18 mouse cellular contexts compared by ENCODE assay signal in genomic region chr13:74112593-74112992, GRCm38 (mm10). TPM values are rescaled to one million over a fixed set of nuclear protein-coding genes. Genes with fewer than 3 reads are reported as not detected.
"Had no signal": no experiment of that assay in that cellular context is flagged by ENCODE, and none has a peak within 500 bp of the region (broad histone marks: within the 10 kb centered on the region; RNA-seq: fewer than 3 reads in every experiment).

No protein-coding gene starts in this region.

- ATAC-seq: intestine, embryonic 16.5 days; liver, embryonic 12.5 days had no signal

- H3K36me3 ChIP-seq: kidney, embryonic 15.5 days; limb, embryonic 15.5 days; liver, embryonic 12.5 days; midbrain, embryonic 10.5 days; neural tube, embryonic 15.5 days; stomach, embryonic 15.5 days had no signal

- DNase-seq: kidney, adult 2 months; kidney, postnatal 14 days; lung, embryonic 14.5 days; lung, postnatal 10 days; lung, postnatal 4 days; midbrain, embryonic 14.5 days; right cerebral cortex, postnatal 25 days; thymus, postnatal 4 days had no signal

- H3K27me3 ChIP-seq: kidney, embryonic 15.5 days; limb, embryonic 15.5 days; liver, embryonic 12.5 days; neural tube, embryonic 15.5 days; stomach, embryonic 15.5 days had no signal

- H3K9ac ChIP-seq: kidney, embryonic 15.5 days; limb, embryonic 15.5 days; liver, embryonic 12.5 days; lung, embryonic 14.5 days; neural tube, embryonic 15.5 days; stomach, embryonic 15.5 days had no signal

- H3K4me1 ChIP-seq: kidney, embryonic 15.5 days; liver, embryonic 12.5 days; stomach, embryonic 15.5 days had no signal

- H3K4me2 ChIP-seq: kidney, embryonic 15.5 days; limb, embryonic 15.5 days; liver, embryonic 12.5 days; lung, embryonic 14.5 days; neural tube, embryonic 15.5 days; stomach, embryonic 15.5 days had no signal

- H3K27ac ChIP-seq: kidney, embryonic 15.5 days; limb, embryonic 15.5 days; liver, embryonic 12.5 days; midbrain, embryonic 10.5 days; neural tube, embryonic 15.5 days; stomach, embryonic 15.5 days had no signal

- H3K9me3 ChIP-seq: kidney, embryonic 15.5 days; limb, embryonic 15.5 days; liver, embryonic 12.5 days; neural tube, embryonic 15.5 days; stomach, embryonic 15.5 days had no signal

- H3K4me3 ChIP-seq: kidney, embryonic 15.5 days; limb, embryonic 15.5 days; liver, embryonic 12.5 days; midbrain, embryonic 10.5 days; myocyte; neural tube, embryonic 15.5 days; stomach, embryonic 15.5 days had no signal

RNA-seq across cellular contexts. Expression of gene Slc9a3, which starts 8.7 kb away (rescaled TPM):
- total RNA-seq: megakaryocyte, adult 5-6 weeks had no signal
- polyA plus RNA-seq: liver, embryonic 12.5 days; midbrain, embryonic 10.5 days; neural tube, embryonic 11.5 days had no signal
